Mouse (Mus musculus) lung, embryonic 14.5 days (tissue): ENCODE measurements at regions not wholly inside any gene's neighbourhood (a gene's known extent, or its start where the extent isn't known, plus 50 kb on each side); places are given as distances from the start of the nearest gene placed in this dataset.
"Not testable (repeated sequence)": the region's sequence is repeated elsewhere in the genome, so short reads cannot be mapped to it uniquely, and the experiment has no call there.

Experiments
- ATAC-seq: fragments of 200-750 bp; cut with Nextera tagmentation; 2 replicates; pipeline ENCODE4 v1.8.0; 2017; ENCODE audit warnings: mild to moderate bottlenecking, moderate TSS enrichment, moderate library complexity; ENCODE audit not compliant: insufficient read depth
- DNase-seq: peaks from one replicate; pipeline ENCODE4 v3.0.0-alpha.2; 2015
- H3K27ac ChIP-seq: fragments of 300-500 bp; sonication (generic); 2 replicates; pipeline ENCODE4 v1.5.1; 2014; ENCODE audit warnings: low read depth, mild to moderate bottlenecking, moderate library complexity
- H3K27me3 ChIP-seq: fragments of 300-500 bp; sonication (generic); 2 replicates; pipeline ENCODE4 v1.6.1; 2014; ENCODE audit warnings: low read length, control low read depth; ENCODE audit not compliant: insufficient read depth
- H3K36me3 ChIP-seq: fragments of 300-500 bp; sonication (generic); 2 replicates; pipeline ENCODE4 v1.6.1; 2014; ENCODE audit warnings: control low read depth; ENCODE audit not compliant: insufficient read depth
- H3K4me1 ChIP-seq: fragments of 300-500 bp; sonication (generic); 2 replicates; pipeline ENCODE4 v1.6.1; 2014; ENCODE audit warnings: antibody characterized with exemption, control low read depth; ENCODE audit not compliant: insufficient read depth
- H3K4me2 ChIP-seq: fragments of 300-500 bp; sonication (generic); 2 replicates; pipeline ENCODE4 v1.6.1; 2014; ENCODE audit warnings: mild to moderate bottlenecking
- H3K4me3 ChIP-seq: fragments of 300-500 bp; sonication (generic); 2 replicates; pipeline ENCODE4 v1.5.1; 2014; ENCODE audit warnings: low read depth, low read length
- H3K9ac ChIP-seq: fragments of 300-500 bp; sonication (generic); 2 replicates; pipeline ENCODE4 v1.6.1; 2014
- H3K9me3 ChIP-seq: fragments of 300-500 bp; sonication (generic); 2 replicates; pipeline ENCODE4 v1.6.1; 2016; ENCODE audit warnings: low read depth, low read length, control low read depth
- CTCF ChIP-seq: IDR thresholded peaks from 2 replicates; pipeline ENCODE4 v1.5.1; 2016; ENCODE audit warnings: antibody characterized with exemption, low read depth
- WGBS: fragments of 180-500 bp; shearing (Covaris S2); extraction: QIAGEN DNeasy Blood & Tissue Kit; methylation state at CpG from one replicate; pipeline ENCODE4 v1.1.7; 2014; 5-methylcytosine and 5-hydroxymethylcytosine counted together

DNA sequence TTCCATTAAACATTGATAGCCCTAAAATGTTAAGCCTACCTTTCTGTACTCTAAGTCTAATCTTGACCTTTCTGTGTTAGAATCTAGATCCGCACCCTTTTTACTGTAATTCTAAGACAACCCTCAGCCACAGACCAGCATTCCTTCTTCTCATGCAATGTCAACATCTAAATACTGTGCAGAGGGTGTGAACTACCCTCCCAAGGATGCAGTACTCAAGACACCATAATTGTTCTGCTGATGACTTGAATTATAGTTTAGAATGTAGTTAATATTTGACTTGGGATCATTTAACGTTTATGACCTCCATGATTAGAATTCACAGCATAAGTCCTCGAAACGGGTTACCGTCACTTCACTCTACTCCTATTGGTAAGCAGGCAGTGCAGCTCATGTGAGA lies 139.2 kb downstream of the Tpbg start:
- no peaks in the 10 kb centered on the region for H3K36me3 ChIP-seq
- no peak overlapping the region for H3K4me2 ChIP-seq
- H3K4me3 ChIP-seq: no peak overlapping the region
- no peak for ATAC-seq
- no peak overlapping the region for H3K27ac ChIP-seq
- no peaks in the 10 kb centered on the region for H3K27me3 ChIP-seq
- no peak overlapping the region for H3K9ac ChIP-seq
- 93% methylated on average over 5 of the region's 5 CpGs for WGBS
- no peaks in the 10 kb centered on the region for H3K9me3 ChIP-seq
- no peak for DNase-seq
- TF ChIP-seq CTCF: no peak
- no peaks in the 10 kb centered on the region for H3K4me1 ChIP-seq

DNA sequence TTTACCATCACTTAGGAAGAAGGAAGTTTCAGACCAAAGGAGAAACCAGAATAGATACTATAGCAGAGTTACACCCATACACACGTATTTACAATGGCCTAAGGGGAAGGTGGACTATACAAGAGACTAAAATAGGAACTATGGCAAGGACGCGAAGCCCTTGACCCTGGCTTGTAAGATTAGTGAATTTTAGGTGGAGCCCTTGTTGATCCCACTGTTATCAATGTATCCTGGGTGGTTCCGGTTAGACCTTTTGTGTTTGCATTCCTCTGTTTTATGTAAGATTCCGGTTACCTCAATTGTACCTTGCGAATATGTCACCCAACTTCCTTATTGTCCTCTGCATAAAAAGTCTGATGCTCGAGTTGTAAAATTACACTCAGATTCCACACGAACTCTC lies 141.3 kb downstream of the Tpbg start:
- not testable (repeated sequence) for DNase-seq, H3K4me2 ChIP-seq, ATAC-seq, H3K4me1 ChIP-seq, H3K9ac ChIP-seq, H3K36me3 ChIP-seq, H3K9me3 ChIP-seq, H3K27me3 ChIP-seq, H3K4me3 ChIP-seq, H3K27ac ChIP-seq
- WGBS: 93% methylated on average over 6 of the region's 8 CpGs

DNA sequence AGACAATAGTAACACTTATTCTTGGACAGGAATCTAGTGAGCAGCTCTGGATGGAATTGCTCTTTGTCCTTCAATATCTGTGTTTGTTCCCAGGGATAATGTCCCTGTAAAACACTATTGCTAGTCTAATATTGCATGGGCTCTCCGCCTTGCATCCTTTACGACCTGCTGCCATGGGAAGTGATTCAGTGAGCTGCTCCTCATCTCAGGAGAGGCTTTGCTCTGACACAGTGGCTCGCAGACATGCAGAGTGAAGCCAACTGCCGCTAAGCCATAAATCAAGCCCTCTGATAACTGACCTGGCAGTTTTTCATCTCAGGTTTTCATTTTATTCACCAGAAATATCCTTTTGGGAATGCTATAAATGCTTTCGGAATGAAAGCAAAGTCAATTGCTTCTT lies 143.5 kb downstream of the Tpbg start:
- DNase-seq: no peak
- no peak overlapping the region for H3K4me2 ChIP-seq
- H3K9ac ChIP-seq: no peak overlapping the region
- no peak overlapping the region for H3K27ac ChIP-seq
- no peaks in the 10 kb centered on the region for H3K9me3 ChIP-seq
- H3K27me3 ChIP-seq: no peaks in the 10 kb centered on the region
- WGBS: 50% methylated on average over 5 of the region's 5 CpGs
- H3K36me3 ChIP-seq: no peaks in the 10 kb centered on the region
- TF ChIP-seq CTCF: no peak
- no peak overlapping the region for H3K4me3 ChIP-seq
- H3K4me1 ChIP-seq: no peaks in the 10 kb centered on the region
- ATAC-seq: no peak

DNA sequence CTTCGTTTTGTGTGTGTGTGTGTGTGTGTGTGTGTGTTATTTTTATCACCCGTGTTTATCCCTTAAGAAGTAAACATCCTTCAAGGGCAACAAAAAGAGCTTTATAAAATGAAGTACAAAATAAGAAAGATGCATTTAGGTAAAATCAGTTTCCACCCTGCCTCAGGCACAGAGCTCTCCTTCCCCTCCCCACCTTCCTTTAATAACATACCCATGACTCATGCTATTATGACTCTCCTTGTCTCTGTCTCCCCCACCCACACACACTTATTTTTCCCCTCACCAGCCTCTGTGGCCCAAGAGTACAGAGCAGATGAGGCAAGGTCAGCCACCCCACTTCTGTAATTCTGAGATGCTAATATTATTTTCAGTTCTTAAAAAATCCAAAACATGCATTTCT lies 144.0 kb downstream of the Tpbg start:
- H3K27me3 ChIP-seq: no peaks in the 10 kb centered on the region
- H3K9me3 ChIP-seq: no peaks in the 10 kb centered on the region
- ATAC-seq: no peak
- TF ChIP-seq CTCF: no peak
- no peak overlapping the region for H3K27ac ChIP-seq
- DNase-seq: no peak
- 55% methylated on average over 2 of the region's 2 CpGs for WGBS
- H3K4me2 ChIP-seq: no peak overlapping the region
- H3K4me3 ChIP-seq: no peak overlapping the region
- no peaks in the 10 kb centered on the region for H3K4me1 ChIP-seq
- H3K36me3 ChIP-seq: no peaks in the 10 kb centered on the region
- no peak overlapping the region for H3K9ac ChIP-seq

DNA sequence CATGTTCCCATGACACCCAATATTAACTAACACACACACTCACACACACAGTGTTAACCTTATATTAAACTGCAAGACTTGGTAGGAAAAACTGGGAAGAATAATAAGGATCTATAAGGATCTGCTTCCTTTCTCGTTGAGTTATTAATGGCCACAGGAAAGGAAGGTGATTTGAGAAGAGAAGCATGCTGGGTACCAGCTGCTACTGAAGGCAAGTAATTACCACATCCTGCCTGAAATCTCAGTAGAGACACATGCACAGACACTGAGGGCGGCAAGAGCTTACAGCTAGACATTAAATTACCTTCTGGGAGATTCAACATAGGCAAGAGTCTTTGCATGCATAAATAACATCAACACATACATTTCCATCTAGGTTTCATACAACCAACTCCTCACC lies 160.8 kb downstream of the Tpbg start:
- Histone ChIP-seq H3K36me3 (no peaks in the 10 kb centered on the region), H3K4me3 (no peak overlapping the region), H3K9me3 (no peaks in the 10 kb centered on the region), H3K27me3 (no peaks in the 10 kb centered on the region), H3K4me2 (no peak overlapping the region), H3K9ac (no peak overlapping the region), H3K27ac (no peak overlapping the region), H3K4me1 (no peaks in the 10 kb centered on the region)
- DNase-seq: no peak
- TF ChIP-seq CTCF: no peak
- 61% methylated on average over 2 of the region's 2 CpGs for WGBS
- ATAC-seq: no peak

DNA sequence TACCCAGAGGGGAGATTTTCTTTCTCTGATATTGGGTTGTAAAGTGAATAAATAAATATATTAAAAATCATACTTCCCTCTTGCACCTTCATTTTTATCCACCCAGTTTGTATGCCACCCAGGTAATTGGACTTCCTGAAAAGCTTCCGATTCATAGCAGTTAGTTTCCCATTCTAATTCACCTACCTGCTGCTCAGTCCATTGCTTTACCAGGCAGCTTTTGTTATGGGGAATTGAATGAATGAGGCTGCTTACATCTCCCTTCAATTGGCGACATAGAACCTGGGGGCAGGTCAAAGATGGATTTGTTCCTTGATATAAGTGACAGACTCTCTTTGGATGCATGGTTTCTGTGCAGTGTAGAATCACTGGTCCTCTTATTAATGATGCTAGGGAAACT lies 169.5 kb downstream of the Tpbg start:
- WGBS: 79% methylated on average over 2 of the region's 2 CpGs
- H3K4me3 ChIP-seq: no peak overlapping the region
- no peak for TF ChIP-seq CTCF
- no peak overlapping the region for H3K4me2 ChIP-seq
- ATAC-seq: no peak
- no peak overlapping the region for H3K9ac ChIP-seq
- no peaks in the 10 kb centered on the region for H3K4me1 ChIP-seq
- no peak for DNase-seq
- no peaks in the 10 kb centered on the region for H3K36me3 ChIP-seq
- no peak overlapping the region for H3K27ac ChIP-seq
- no peaks in the 10 kb centered on the region for H3K27me3 ChIP-seq
- H3K9me3 ChIP-seq: no peaks in the 10 kb centered on the region

DNA sequence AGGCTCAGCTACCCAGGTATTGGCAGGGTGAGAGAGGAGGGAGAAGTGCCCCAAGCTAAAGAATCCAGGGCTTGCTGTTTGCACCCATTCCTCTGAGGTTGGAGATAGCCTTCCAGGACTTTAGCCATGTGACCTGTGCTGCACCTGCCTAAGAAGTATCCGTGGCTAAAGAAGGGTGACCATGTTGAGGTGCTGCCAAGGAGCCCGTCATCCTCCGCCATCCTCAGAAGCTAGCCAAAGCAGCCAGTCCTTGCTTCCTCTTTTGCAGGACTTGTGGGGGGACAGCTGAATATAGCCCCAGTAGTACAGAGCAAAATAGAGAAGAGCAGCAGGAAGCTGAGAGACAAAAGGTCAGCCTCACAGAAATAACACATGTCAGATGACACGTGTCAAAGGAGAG lies 173.7 kb downstream of the Tpbg start:
- Histone ChIP-seq H3K4me2 (no peak overlapping the region), H3K27ac (no peak overlapping the region), H3K9me3 (no peaks in the 10 kb centered on the region), H3K36me3 (no peaks in the 10 kb centered on the region), H3K27me3 (no peaks in the 10 kb centered on the region), H3K9ac (no peak overlapping the region), H3K4me3 (no peak overlapping the region), H3K4me1 (no peaks in the 10 kb centered on the region)
- no peak for TF ChIP-seq CTCF
- no peak for ATAC-seq
- WGBS: 63% methylated on average over 4 of the region's 4 CpGs
- DNase-seq: no peak

DNA sequence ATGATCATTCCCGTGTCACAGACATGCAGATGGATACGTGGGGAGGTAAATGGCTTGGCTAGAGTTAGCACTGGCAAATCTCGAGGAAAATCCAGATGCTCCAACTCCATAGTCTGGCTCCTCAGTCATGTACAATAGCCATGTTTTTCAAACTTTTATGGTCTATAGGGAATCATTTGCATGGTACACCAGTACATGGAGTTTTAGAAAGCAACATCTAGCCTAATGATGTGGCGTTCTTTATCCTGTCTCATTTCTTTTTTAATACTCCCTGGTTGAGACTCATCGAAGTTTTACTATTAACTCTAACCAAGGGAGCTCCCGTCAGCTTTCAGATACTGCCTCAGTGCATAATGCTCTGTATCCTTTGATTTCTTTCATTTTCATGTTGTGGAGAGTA lies 178.0 kb downstream of the Tpbg start:
- 87% methylated on average over 6 of the region's 6 CpGs for WGBS

More for the DNA sequence above, 178.0 kb downstream of the Tpbg start:
- Histone ChIP-seq H3K4me1 (no peaks in the 10 kb centered on the region), H3K9me3 (no peaks in the 10 kb centered on the region), H3K4me3 (no peak overlapping the region), H3K4me2 (no peak overlapping the region), H3K27ac (no peak overlapping the region), H3K36me3 (no peaks in the 10 kb centered on the region), H3K27me3 (no peaks in the 10 kb centered on the region), H3K9ac (no peak overlapping the region)
- DNase-seq (no peak), ATAC-seq (no peak)
- no peak for TF ChIP-seq CTCF
